ENCODE assay signal across 8 mouse cellular contexts in the genomic region with DNA sequence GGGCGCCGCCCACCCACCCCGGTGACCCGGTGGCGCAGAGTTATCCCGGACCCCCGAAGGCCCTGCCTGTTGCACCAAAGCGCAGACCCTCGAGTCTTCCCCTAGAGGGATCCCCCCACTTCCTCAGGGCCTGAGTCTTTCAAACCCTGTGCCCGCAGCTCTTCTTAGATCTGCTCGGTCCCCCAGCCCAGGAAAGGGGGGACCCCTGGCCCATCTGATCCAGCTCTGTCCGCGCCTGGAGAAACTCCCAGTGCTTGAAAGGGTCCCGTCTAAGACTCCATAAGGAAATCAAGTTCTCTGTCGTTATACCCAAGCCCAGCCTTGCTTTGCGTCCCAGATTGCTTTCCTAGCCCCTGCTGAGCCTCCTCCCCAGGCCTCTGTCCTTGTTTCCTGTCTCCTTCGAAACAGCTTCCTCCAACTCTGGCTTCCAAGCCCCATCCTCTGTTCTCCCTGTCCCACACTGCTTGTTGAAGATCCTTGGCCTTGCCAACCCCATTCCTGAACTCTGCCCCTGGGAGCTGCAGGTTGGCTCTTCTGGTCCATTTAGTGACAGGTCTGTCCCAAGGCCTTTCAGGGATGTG. TPM values are rescaled to one million over a fixed set of nuclear protein-coding genes. Genes with fewer than 3 reads are reported as not detected.
DNase-seq lines count a peak whose midpoint lies in the region; ATAC-seq and TF ChIP-seq lines count a peak whose summit lies in the region.

No protein-coding gene starts in this region.

- under 1% methylated on average over 14 of the region's 17 CpGs for WGBS in lung, embryonic 16.5 days
- 0% methylated on average over 10 of the region's 17 CpGs for WGBS in embryonic facial prominence, embryonic 14.5 days
- WGBS in hindbrain, postnatal 0 days = 0% methylated on average over 17 of the region's 17 CpGs
- WGBS in midbrain, embryonic 10.5 days = 1% methylated on average over 17 of the region's 17 CpGs

- peak overlapping the region; percentile 82 for H3K4me2 ChIP-seq in lung, embryonic 16.5 days (ENCODE audit: low read depth, low read length)
- peak overlapping the region; percentile 91 for H3K4me2 ChIP-seq in embryonic facial prominence, embryonic 14.5 days (ENCODE audit: low read depth, low read length)
- H3K4me2 ChIP-seq in hindbrain, postnatal 0 days (ENCODE audit: low read depth, low read length) = peak overlapping the region; percentile 89

- no peaks in the 10 kb centered on the region for H3K27me3 ChIP-seq in lung, embryonic 16.5 days (ENCODE audit: control insufficient read depth, insufficient read depth, low read depth, low read length)
- no peaks in the 10 kb centered on the region for H3K27me3 ChIP-seq in embryonic facial prominence, embryonic 14.5 days (replicated peaks; ENCODE audit: control insufficient read depth, insufficient read depth, low read length)
- no peaks in the 10 kb centered on the region for H3K27me3 ChIP-seq in hindbrain, postnatal 0 days (ENCODE audit: insufficient read depth, low read length)
- H3K27me3 ChIP-seq in midbrain, embryonic 10.5 days (ENCODE audit: low read depth, poor library complexity, severe bottlenecking) = no peaks in the 10 kb centered on the region

- no peak for TF ChIP-seq CTCF in hindbrain, postnatal 0 days (IDR thresholded peaks at IDR 0.05; ENCODE audit: low read depth)

- ATAC-seq in lung, embryonic 16.5 days (ENCODE audit: low read depth) = no peak
- ATAC-seq in embryonic facial prominence, embryonic 14.5 days (ENCODE audit: low read depth) = no peak; the same call in 1 of the 2 replicates
- ATAC-seq in hindbrain, postnatal 0 days = no peak; the same call in 1 of the 2 replicates

- DNase-seq in lung, postnatal 4 days = no peak
- DNase-seq in embryonic facial prominence, embryonic 14.5 days (ENCODE audit: low spot score) = no peak
- no peak for DNase-seq in hindbrain, postnatal 0 days (ENCODE audit: low spot score)
- no peak for DNase-seq in midbrain, embryonic 10.5 days (ENCODE audit: low spot score)
- DNase-seq in thymus, postnatal 0 days (ENCODE audit: low spot score) = no peak
- DNase-seq in layer of hippocampus, postnatal 25 days (ENCODE audit: extremely low spot score in 1 of 2, low spot score in 1 of 2) = no peak
- DNase-seq in yolk sac, embryonic 10.5 days (ENCODE audit: low spot score) = no peak

- no peaks in the 10 kb centered on the region for H3K9me3 ChIP-seq in lung, embryonic 16.5 days (ENCODE audit: control insufficient read depth, low read length)
- no peaks in the 10 kb centered on the region for H3K9me3 ChIP-seq in embryonic facial prominence, embryonic 14.5 days (ENCODE audit: control insufficient read depth, low read length)
- H3K9me3 ChIP-seq in hindbrain, postnatal 0 days (ENCODE audit: low read length) = no peaks in the 10 kb centered on the region
- H3K9me3 ChIP-seq in midbrain, embryonic 10.5 days (replicated peaks) = no peaks in the 10 kb centered on the region

- H3K4me1 ChIP-seq in lung, embryonic 16.5 days (replicated peaks; ENCODE audit: control insufficient read depth, insufficient read depth, low read length) = peaks cover 28% of the 10 kb centered on the region
- H3K4me1 ChIP-seq in embryonic facial prominence, embryonic 14.5 days (ENCODE audit: control insufficient read depth, insufficient read depth, low read length) = peaks cover 13% of the 10 kb centered on the region
- H3K4me1 ChIP-seq in hindbrain, postnatal 0 days (ENCODE audit: insufficient read depth, low read length) = 0 out of 2 replicates have a peak, but pooled peaks cover 4% of the 10 kb centered on the region
- peaks cover 52% of the 10 kb centered on the region for H3K4me1 ChIP-seq in midbrain, embryonic 10.5 days

- peak overlapping the region; percentile 87 for H3K9ac ChIP-seq in lung, embryonic 16.5 days (ENCODE audit: low read length)
- H3K9ac ChIP-seq in embryonic facial prominence, embryonic 14.5 days (ENCODE audit: low read depth, low read length) = peak overlapping the region; percentile 95
- peak overlapping the region; percentile 92 for H3K9ac ChIP-seq in hindbrain, postnatal 0 days (replicated peaks; ENCODE audit: low read length)

- peaks cover 11% of the 10 kb centered on the region for H3K36me3 ChIP-seq in lung, embryonic 16.5 days (ENCODE audit: control insufficient read depth, insufficient read depth, low read length)
- H3K36me3 ChIP-seq in embryonic facial prominence, embryonic 14.5 days (ENCODE audit: control insufficient read depth, insufficient read depth, low read length) = peaks cover 23% of the 10 kb centered on the region
- peaks cover 8% of the 10 kb centered on the region; the same call in 1 of the 2 replicates for H3K36me3 ChIP-seq in hindbrain, postnatal 0 days (ENCODE audit: insufficient read depth, low read length)
- peaks cover 31% of the 10 kb centered on the region for H3K36me3 ChIP-seq in midbrain, embryonic 10.5 days

- peak overlapping the region; percentile 79 for H3K4me3 ChIP-seq in lung, embryonic 16.5 days (ENCODE audit: low read length)
- peak overlapping the region; percentile 77 for H3K4me3 ChIP-seq in embryonic facial prominence, embryonic 14.5 days (ENCODE audit: low read depth, low read length)
- H3K4me3 ChIP-seq in hindbrain, postnatal 0 days (ENCODE audit: low read length) = peak overlapping the region; percentile 77
- peak overlapping the region; percentile 60 for H3K4me3 ChIP-seq in midbrain, embryonic 10.5 days

- peak overlapping the region; percentile 99 for H3K27ac ChIP-seq in lung, embryonic 16.5 days (ENCODE audit: low read length)
- peak overlapping the region; percentile 100 for H3K27ac ChIP-seq in embryonic facial prominence, embryonic 14.5 days (replicated peaks; ENCODE audit: low read depth, low read length)
- peak overlapping the region; percentile 99 for H3K27ac ChIP-seq in hindbrain, postnatal 0 days
- peak overlapping the region; percentile 96 for H3K27ac ChIP-seq in midbrain, embryonic 10.5 days (replicated peaks)

RNA-seq across cellular contexts. Expression of gene Gga1, which starts 0.9 kb away (rescaled TPM):
- 58.3 and 63.1 TPM in 2 replicates for polyA plus RNA-seq in lung, embryonic 16.5 days (2015; fragmentation: Nextera tagmentation; extraction: Ambion mirVana)
- 42.5 and 46.9 TPM in 2 replicates for polyA plus RNA-seq in embryonic facial prominence, embryonic 14.5 days (2014; fragmentation: Nextera tagmentation; extraction: Ambion mirVana)
- total RNA-seq in hindbrain, postnatal 0 days (2014; rRNA removed) = 40.0 and 47.1 TPM in 2 replicates
- polyA plus RNA-seq in hindbrain, postnatal 0 days (2015; fragmentation: Nextera tagmentation; extraction: Ambion mirVana) = 40.1 and 41.2 TPM in 2 replicates
- polyA plus RNA-seq in midbrain, embryonic 10.5 days (2016; fragmentation: Nextera tagmentation; extraction: Ambion mirVana) = 47.1 and 52.8 TPM in 2 replicates
- polyA plus RNA-seq in thymus, postnatal 0 days (2015; fragmentation: Nextera tagmentation; extraction: Ambion mirVana) = 42.4 and 42.5 TPM in 2 replicates
- total RNA-seq in layer of hippocampus, postnatal 25 days (2021) = 10 to 100 TPM; 57.1 to 59.0 TPM

RNA-seq across cellular contexts. Expression of gene Gm49510, which starts 21.6 kb away (rescaled TPM):
- 0.16 and 0.59 TPM in 2 replicates for polyA plus RNA-seq in lung, embryonic 16.5 days (2015; fragmentation: Nextera tagmentation; extraction: Ambion mirVana)
- polyA plus RNA-seq in embryonic facial prominence, embryonic 14.5 days (2014; fragmentation: Nextera tagmentation; extraction: Ambion mirVana) = 0.58 and 0.98 TPM in 2 replicates
- total RNA-seq in hindbrain, postnatal 0 days (2014; rRNA removed) = 0.72 TPM in 1 of 2 replicates, not detected in the other
- polyA plus RNA-seq in hindbrain, postnatal 0 days (2015; fragmentation: Nextera tagmentation; extraction: Ambion mirVana) = not detected in 2 replicates
- 0.12 TPM in 1 of 2 replicates, not detected in the other for polyA plus RNA-seq in midbrain, embryonic 10.5 days (2016; fragmentation: Nextera tagmentation; extraction: Ambion mirVana)
- 0.10 and 0.32 TPM in 2 replicates for polyA plus RNA-seq in thymus, postnatal 0 days (2015; fragmentation: Nextera tagmentation; extraction: Ambion mirVana)
- not detected for total RNA-seq in layer of hippocampus, postnatal 25 days (2021)

RNA-seq across cellular contexts. Expression of gene Sh3bp1, which starts 21.7 kb away (rescaled TPM):
- 37.3 and 41.8 TPM in 2 replicates for polyA plus RNA-seq in lung, embryonic 16.5 days (2015; fragmentation: Nextera tagmentation; extraction: Ambion mirVana)
- polyA plus RNA-seq in embryonic facial prominence, embryonic 14.5 days (2014; fragmentation: Nextera tagmentation; extraction: Ambion mirVana) = 40.8 and 44.1 TPM in 2 replicates
- total RNA-seq in hindbrain, postnatal 0 days (2014; rRNA removed) = 2.4 and 6.2 TPM in 2 replicates
- polyA plus RNA-seq in hindbrain, postnatal 0 days (2015; fragmentation: Nextera tagmentation; extraction: Ambion mirVana) = 4.4 and 5.5 TPM in 2 replicates
- 16.5 and 18.7 TPM in 2 replicates for polyA plus RNA-seq in midbrain, embryonic 10.5 days (2016; fragmentation: Nextera tagmentation; extraction: Ambion mirVana)
- 27.7 and 39.1 TPM in 2 replicates for polyA plus RNA-seq in thymus, postnatal 0 days (2015; fragmentation: Nextera tagmentation; extraction: Ambion mirVana)
- total RNA-seq in layer of hippocampus, postnatal 25 days (2021) = 10 to 100 TPM; 24.3 to 25.3 TPM

RNA-seq across cellular contexts. Expression of gene Lgals2, which starts 22.6 kb away (rescaled TPM):
- polyA plus RNA-seq in lung, embryonic 16.5 days (2015; fragmentation: Nextera tagmentation; extraction: Ambion mirVana) = 1.0 and 1.2 TPM in 2 replicates
- polyA plus RNA-seq in embryonic facial prominence, embryonic 14.5 days (2014; fragmentation: Nextera tagmentation; extraction: Ambion mirVana) = 0.89 and 1.4 TPM in 2 replicates
- not detected in 2 replicates for total RNA-seq in hindbrain, postnatal 0 days (2014; rRNA removed)
- not detected in 2 replicates for polyA plus RNA-seq in hindbrain, postnatal 0 days (2015; fragmentation: Nextera tagmentation; extraction: Ambion mirVana)
- not detected in 2 replicates for polyA plus RNA-seq in midbrain, embryonic 10.5 days (2016; fragmentation: Nextera tagmentation; extraction: Ambion mirVana)
- polyA plus RNA-seq in thymus, postnatal 0 days (2015; fragmentation: Nextera tagmentation; extraction: Ambion mirVana) = 3.3 and 5.1 TPM in 2 replicates
- total RNA-seq in layer of hippocampus, postnatal 25 days (2021) = not detected

RNA-seq across cellular contexts. Expression of gene Cdc42ep1, which starts 35.5 kb away (rescaled TPM):
- 113 TPM in 2 replicates for polyA plus RNA-seq in lung, embryonic 16.5 days (2015; fragmentation: Nextera tagmentation; extraction: Ambion mirVana)
- 30.8 and 36.1 TPM in 2 replicates for polyA plus RNA-seq in embryonic facial prominence, embryonic 14.5 days (2014; fragmentation: Nextera tagmentation; extraction: Ambion mirVana)
- total RNA-seq in hindbrain, postnatal 0 days (2014; rRNA removed) = 20.6 and 22.5 TPM in 2 replicates
- polyA plus RNA-seq in hindbrain, postnatal 0 days (2015; fragmentation: Nextera tagmentation; extraction: Ambion mirVana) = 18.1 TPM in 2 replicates
- polyA plus RNA-seq in midbrain, embryonic 10.5 days (2016; fragmentation: Nextera tagmentation; extraction: Ambion mirVana) = 12.9 and 14.3 TPM in 2 replicates
- 3.9 and 4.0 TPM in 2 replicates for polyA plus RNA-seq in thymus, postnatal 0 days (2015; fragmentation: Nextera tagmentation; extraction: Ambion mirVana)
- 10 to 100 TPM; 14.2 to 14.9 TPM for total RNA-seq in layer of hippocampus, postnatal 25 days (2021)
